In the genomic region with DNA sequence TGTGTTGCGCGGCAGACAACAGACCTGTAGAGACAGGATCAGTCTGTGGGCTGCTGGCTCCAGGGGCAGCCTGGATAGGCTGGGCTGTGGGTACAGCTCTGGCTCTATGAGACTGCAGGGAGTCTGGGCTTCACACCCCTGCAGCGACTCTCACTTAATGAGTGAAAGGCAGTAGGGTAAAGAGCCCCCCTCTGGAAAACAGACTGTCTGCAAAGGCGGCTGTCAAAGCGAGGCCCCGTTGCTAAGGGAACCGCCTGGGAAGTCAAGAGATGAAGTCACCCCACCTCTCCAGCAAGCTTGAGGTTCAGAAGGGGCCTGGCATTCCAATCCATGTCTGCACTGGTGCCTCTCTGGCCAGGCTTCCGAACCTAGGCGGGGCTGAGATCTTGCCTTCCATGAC, we compare ENCODE assay signal across 9 mouse cellular contexts.
DNase-seq lines count a peak whose midpoint lies in the region; ATAC-seq lines count a peak whose summit lies in the region.
"Had no signal": no experiment of that assay in that cellular context is flagged by ENCODE, and none has a peak within 500 bp of the region (broad histone marks: within the 10 kb centered on the region; RNA-seq: fewer than 3 reads in every experiment).

No protein-coding gene starts in this region.

- no peak overlapping the region; the same call in 1 of the 2 replicates for H3K4me2 ChIP-seq in hindbrain, embryonic 11.5 days (replicated peaks; ENCODE audit: low read depth, low read length)

- no peaks in the 10 kb centered on the region for H3K27me3 ChIP-seq in hindbrain, embryonic 11.5 days (ENCODE audit: control insufficient read depth, insufficient read depth, low read length)

- H3K4me1 ChIP-seq in hindbrain, embryonic 11.5 days (replicated peaks; ENCODE audit: control insufficient read depth, insufficient read depth, low read length), result peaks cover 8% of the 10 kb centered on the region

- peak; percentile 76 for ATAC-seq in hindbrain, embryonic 11.5 days (ENCODE audit: low FRiP score)
- no peak for ATAC-seq in granulocyte monocyte progenitor cell, adult 5-6 weeks (replicated peaks; ENCODE audit: poor library complexity, severe bottlenecking)

- H3K4me3 ChIP-seq in hindbrain, embryonic 11.5 days (ENCODE audit: low read depth, low read length), result no peak overlapping the region

- WGBS in hindbrain, embryonic 11.5 days, result 29% methylated on average over 9 of the region's 9 CpGs

- no peaks in the 10 kb centered on the region for H3K9me3 ChIP-seq in hindbrain, embryonic 11.5 days (ENCODE audit: control insufficient read depth, low read length)

- no peaks in the 10 kb centered on the region for H3K36me3 ChIP-seq in hindbrain, embryonic 11.5 days (ENCODE audit: control insufficient read depth, insufficient read depth, low read length)

- peak; percentile 57 for DNase-seq in embryo, embryonic 10 days (ENCODE audit: low spot score)
- no peak for DNase-seq in embryo, embryonic 9.5 days (ENCODE audit: extremely low spot score)
- DNase-seq in NIH3T3 (ENCODE audit: low read depth), result peak; percentile 53
- DNase-seq in hindbrain, embryonic 11.5 days (ENCODE audit: low spot score), result peak; percentile 59
- DNase-seq in mesoderm, embryonic 11.5 days (ENCODE audit: low read depth, low spot score), result peak; percentile 59
- DNase-seq in spleen, postnatal 36 days (ENCODE audit: low spot score in 2 of 2), result no peak
- DNase-seq in kidney, postnatal 36 days, result no peak
- DNase-seq: heart, adult 18-20 months had no signal

- H3K27ac ChIP-seq in hindbrain, embryonic 11.5 days (ENCODE audit: low read depth, low read length), result 0 out of 2 replicates have a peak overlapping the region, but pooled peaks have one; percentile 37

- H3K9ac ChIP-seq in hindbrain, embryonic 11.5 days (ENCODE audit: low read depth, low read length), result no peak overlapping the region

Comparison
In these comparisons a context has a peak if more than half of its experiments do, and no peak if none do; other contexts are left out.
1. DNase-seq: peak in embryo, embryonic 10 days (single experiment), NIH3T3 (single experiment), hindbrain, embryonic 11.5 days (single experiment) and mesoderm, embryonic 11.5 days (single experiment); none in embryo, embryonic 9.5 days (single experiment), spleen, postnatal 36 days (0 of 2) and kidney, postnatal 36 days (0 of 2).